Mouse (Mus musculus) kidney, embryonic 16.5 days (tissue): ENCODE data around the gene Olfr1216. TPM values are rescaled to one million over a fixed set of nuclear protein-coding genes. Genes with fewer than 3 reads are reported as not detected.
"Not testable (repeated sequence)": the region's sequence is repeated elsewhere in the genome, so short reads cannot be mapped to it uniquely, and the experiment has no call there.

Source experiments
- ATAC-seq: fragments of 200-750 bp; cut with Nextera tagmentation; 2 replicates; pipeline ENCODE4 v1.8.0; 2017; ENCODE audit warnings: moderate TSS enrichment; ENCODE audit not compliant: low FRiP score, low TSS enrichment
- H3K27ac ChIP-seq: fragments of 300-500 bp; sonication (generic); 2 replicates; pipeline ENCODE4 v1.5.1; 2014; ENCODE audit warnings: low read length
- H3K27me3 ChIP-seq: fragments of 300-500 bp; sonication (generic); 2 replicates; pipeline ENCODE4 v1.6.1; 2014; ENCODE audit warnings: low read length, control low read depth, mixed read lengths; ENCODE audit not compliant: insufficient read depth
- H3K36me3 ChIP-seq: fragments of 300-500 bp; sonication (generic); 2 replicates; pipeline ENCODE4 v1.6.1; 2014; ENCODE audit warnings: low read length, control low read depth, mixed read lengths; ENCODE audit not compliant: insufficient read depth
- H3K4me1 ChIP-seq: fragments of 300-500 bp; sonication (generic); 2 replicates; pipeline ENCODE4 v1.6.1; 2014; ENCODE audit warnings: low read length, control low read depth, mixed read lengths; ENCODE audit not compliant: insufficient read depth
- H3K4me2 ChIP-seq: fragments of 300-500 bp; sonication (generic); replicated peaks from 2 replicates; pipeline ENCODE4 v1.6.1; 2014; ENCODE audit warnings: low read depth, low read length
- H3K4me3 ChIP-seq: fragments of 300-500 bp; sonication (generic); 2 replicates; pipeline ENCODE4 v1.5.1; 2014; ENCODE audit warnings: mild to moderate bottlenecking, low read length
- H3K9ac ChIP-seq: fragments of 300-500 bp; sonication (generic); replicated peaks from 2 replicates; pipeline ENCODE4 v1.6.1; 2014; ENCODE audit warnings: low read length
- H3K9me3 ChIP-seq: fragments of 300-500 bp; sonication (generic); 2 replicates; pipeline ENCODE4 v1.6.1; 2016; ENCODE audit warnings: low read length, control low read depth
- WGBS: fragments of 180-500 bp; shearing (Covaris S2); extraction: QIAGEN DNeasy Blood & Tissue Kit; methylation state at CpG from one replicate; pipeline ENCODE4 v1.1.7; 2014; 5-methylcytosine and 5-hydroxymethylcytosine counted together
- polyA plus RNA-seq: library from polyadenylated mRNA; unstranded; fragments of >200 nt; fragmentation: Nextera tagmentation; extraction: Ambion mirVana; gene quantifications from 2 replicates; pipeline ENCODE4 v1.2.1, GENCODE M21; 2015

Gene Olfr1216
- not detected in 2 replicates for polyA plus RNA-seq

DNA sequence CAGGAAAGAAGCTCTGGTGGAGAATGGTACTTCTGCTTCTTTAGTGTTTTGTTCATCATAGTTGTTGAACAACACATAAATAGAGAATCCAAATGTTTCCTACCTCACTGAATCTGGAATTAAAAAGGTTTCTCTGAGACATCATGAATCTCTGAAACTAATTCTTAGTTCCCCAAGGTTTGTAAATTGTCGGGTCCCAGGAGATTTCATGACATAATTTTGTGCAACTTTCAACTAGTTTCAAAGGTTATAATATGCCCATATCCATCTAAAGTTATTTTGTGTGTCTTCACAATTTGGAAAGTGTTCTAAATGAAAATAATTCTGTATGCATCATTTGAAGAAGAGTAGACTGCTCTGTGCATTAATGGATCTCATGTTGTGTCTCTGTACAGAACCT is at the start of gene Olfr1216:
Olfr1216 (minus strand) TSS at position 101 of the 400 bp plus-strand sequence.
- Histone ChIP-seq H3K4me3 (no peak within 1 kb of the TSS), H3K27me3 (no peaks in the 10 kb centered on the region), H3K4me2 (no peak within 1 kb of the TSS), H3K36me3 (no peaks in the 10 kb centered on the region), H3K4me1 (no peaks in the 10 kb centered on the region), H3K9ac (no peak within 1 kb of the TSS), H3K9me3 (no peaks in the 10 kb centered on the region), H3K27ac (no peak within 1 kb of the TSS)
- no peak for ATAC-seq
- 84% methylated on average over 1 of the region's 1 CpGs for WGBS

- H3K4me3 ChIP-seq: no peak within 1 kb of the TSS
- no peak within 1 kb of the TSS for H3K9ac ChIP-seq
- no peaks in the 10 kb centered on the region for H3K36me3 ChIP-seq
- no peak within 1 kb of the TSS for H3K4me2 ChIP-seq
- no peak within 1 kb of the TSS for H3K27ac ChIP-seq
- no peaks in the 10 kb centered on the region for H3K4me1 ChIP-seq
- ATAC-seq: no peak
- H3K27me3 ChIP-seq: no peaks in the 10 kb centered on the region
- H3K9me3 ChIP-seq: no peaks in the 10 kb centered on the region
Observed at GRCm38 (mm10) chr2:89061087-89061486, 42.9 kb upstream of the Olfr1216 start, which contains the start of gene Olfr1218. TSS of gene Olfr1218 (minus strand) at chr2:89061187.

DNA sequence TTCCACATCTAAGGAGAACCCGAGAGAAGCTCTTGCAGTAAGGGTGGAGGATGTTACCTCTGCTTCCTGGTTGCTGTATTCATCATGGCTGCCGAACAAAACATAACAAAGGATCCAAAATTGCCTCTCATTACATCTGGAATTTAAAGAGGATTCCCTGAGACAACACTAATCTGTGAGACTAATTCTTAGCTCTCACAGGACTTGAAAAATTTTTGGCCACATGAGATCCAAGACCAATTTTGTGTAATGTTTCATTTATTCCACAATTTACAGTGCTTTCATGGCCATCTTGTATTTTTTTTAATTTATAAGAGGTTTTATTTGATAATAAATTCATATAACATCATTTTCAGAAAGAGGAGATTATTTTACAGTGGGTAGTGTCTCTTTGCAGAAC is 13.8 kb upstream of the Olfr1216 start, which contains the start of gene Olfr1217:
Olfr1217 (minus strand) TSS at position 101 of the 400 bp plus-strand sequence.
- Histone ChIP-seq H3K36me3 (no peaks in the 10 kb centered on the region), H3K9ac (no peak within 1 kb of the TSS), H3K4me1 (no peaks in the 10 kb centered on the region), H3K9me3 (no peaks in the 10 kb centered on the region), H3K27ac (no peak within 1 kb of the TSS), H3K4me2 (no peak within 1 kb of the TSS), H3K27me3 (no peaks in the 10 kb centered on the region), H3K4me3 (no peak within 1 kb of the TSS)
- no peak for ATAC-seq
- 68% methylated on average over 2 of the region's 2 CpGs for WGBS

DNA sequence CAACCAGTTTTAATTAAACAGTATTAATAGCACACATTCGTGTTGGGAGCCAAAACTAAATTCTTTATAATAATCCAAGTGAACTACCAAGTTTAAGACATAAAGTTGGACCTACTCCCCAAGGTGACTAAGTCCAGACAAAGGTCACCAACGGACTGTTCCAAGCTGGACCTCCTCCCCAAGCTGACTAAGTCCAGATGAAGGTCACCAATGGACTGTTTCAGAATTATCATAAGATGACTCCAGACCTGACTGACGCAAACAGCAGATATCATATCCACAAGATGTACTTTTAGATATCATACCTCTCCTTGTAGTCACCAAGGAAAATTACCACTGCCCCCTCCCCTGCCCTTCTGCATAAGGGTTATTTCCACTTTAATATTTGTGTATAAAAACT is 3.3 kb upstream of the Olfr1216 start:
- H3K4me1 ChIP-seq, ATAC-seq: not testable (repeated sequence)
- 63% methylated on average over 3 of the region's 3 CpGs for WGBS

GRCm38 (mm10) chr2:89006873-89007272 is 11.3 kb downstream of the Olfr1216 start, which contains the start of gene Olfr1215:
TSS of gene Olfr1215 (minus strand) at chr2:89006973.
- no peak for ATAC-seq
- WGBS: 76% methylated on average over 2 of the region's 2 CpGs
- Histone ChIP-seq H3K27me3 (no peaks in the 10 kb centered on the region), H3K4me1 (no peaks in the 10 kb centered on the region), H3K9ac (no peak within 1 kb of the TSS), H3K27ac (no peak within 1 kb of the TSS), H3K36me3 (no peaks in the 10 kb centered on the region), H3K9me3 (no peaks in the 10 kb centered on the region), H3K4me3 (no peak within 1 kb of the TSS), H3K4me2 (no peak within 1 kb of the TSS)

More for the DNA sequence above, 3.3 kb upstream of the Olfr1216 start:
- H3K9me3 ChIP-seq, H3K4me3 ChIP-seq, H3K27ac ChIP-seq, H3K9ac ChIP-seq, H3K4me2 ChIP-seq, H3K27me3 ChIP-seq, H3K36me3 ChIP-seq: not testable (repeated sequence)

- no peak within 1 kb of the TSS for H3K4me3 ChIP-seq
- H3K4me2 ChIP-seq: no peak within 1 kb of the TSS
- no peak within 1 kb of the TSS for H3K27ac ChIP-seq
- no peaks in the 10 kb centered on the region for H3K4me1 ChIP-seq
- 74% methylated on average over 1 of the region's 1 CpGs for WGBS
- H3K27me3 ChIP-seq: no peaks in the 10 kb centered on the region
- no peak within 1 kb of the TSS for H3K9ac ChIP-seq
- H3K36me3 ChIP-seq: no peaks in the 10 kb centered on the region
- no peaks in the 10 kb centered on the region for H3K9me3 ChIP-seq
- no peak for ATAC-seq
Observed at GRCm38 (mm10) chr2:88992553-88992952, 25.6 kb downstream of the Olfr1216 start, which contains the start of gene Olfr1214. TSS of gene Olfr1214 (minus strand) at chr2:88992653.

GRCm38 (mm10) chr2:88980181-88980580 is 38.0 kb downstream of the Olfr1216 start, which contains the start of gene Gm13762:
TSS of gene Gm13762 (minus strand) at chr2:88980281.
- Histone ChIP-seq H3K36me3 (no peaks in the 10 kb centered on the region), H3K4me1 (no peaks in the 10 kb centered on the region), H3K9ac (no peak within 1 kb of the TSS), H3K9me3 (no peaks in the 10 kb centered on the region), H3K4me3 (no peak within 1 kb of the TSS), H3K4me2 (no peak within 1 kb of the TSS), H3K27ac (no peak within 1 kb of the TSS), H3K27me3 (no peaks in the 10 kb centered on the region)
- 94% methylated on average over 1 of the region's 1 CpGs for WGBS
- ATAC-seq: no peak

Other genes with a start within 250 kb of the Olfr1216 start
- gene Olfr1200, start 247.9 kb downstream of the Olfr1216 start, polyA plus RNA-seq: not detected in 2 replicates
- not detected in 2 replicates for gene Olfr1201, start 225.3 kb downstream of the Olfr1216 start, polyA plus RNA-seq
- not detected in 2 replicates for gene Olfr1202, start 203.8 kb downstream of the Olfr1216 start, polyA plus RNA-seq
- not detected in 2 replicates for gene Olfr1205, start 188.6 kb downstream of the Olfr1216 start, polyA plus RNA-seq
- gene Olfr1204, start 169.0 kb downstream of the Olfr1216 start, polyA plus RNA-seq: not detected in 2 replicates
- gene Olfr1206, start 155.1 kb downstream of the Olfr1216 start, polyA plus RNA-seq: not detected in 2 replicates
- not detected in 2 replicates for gene Olfr1208, start 116.0 kb downstream of the Olfr1216 start, polyA plus RNA-seq
- gene Olfr1209, start 103.2 kb downstream of the Olfr1216 start, polyA plus RNA-seq: not detected in 2 replicates
- gene Olfr1211, start 80.2 kb downstream of the Olfr1216 start, polyA plus RNA-seq: not detected in 2 replicates
- gene Olfr1212, start 64.4 kb downstream of the Olfr1216 start, polyA plus RNA-seq: not detected in 2 replicates
- not detected in 2 replicates for gene Gm13762, start 38.1 kb downstream of the Olfr1216 start, polyA plus RNA-seq
- not detected in 2 replicates for gene Olfr1214, start 25.7 kb downstream of the Olfr1216 start, polyA plus RNA-seq
- gene Olfr1215, start 11.4 kb downstream of the Olfr1216 start, polyA plus RNA-seq: not detected in 2 replicates
- gene Olfr1217, start 13.7 kb upstream of the Olfr1216 start, polyA plus RNA-seq: not detected in 2 replicates
- not detected in 2 replicates for gene Olfr1218, start 42.8 kb upstream of the Olfr1216 start, polyA plus RNA-seq
- gene Olfr1219, start 65.2 kb upstream of the Olfr1216 start, polyA plus RNA-seq: not detected in 2 replicates
- not detected in 2 replicates for gene Olfr1220, start 88.5 kb upstream of the Olfr1216 start, polyA plus RNA-seq
- not detected in 2 replicates for gene Olfr1221, start 98.9 kb upstream of the Olfr1216 start, polyA plus RNA-seq
- not detected in 2 replicates for gene Olfr1222, start 114.7 kb upstream of the Olfr1216 start, polyA plus RNA-seq
- gene Olfr1223, start 133.2 kb upstream of the Olfr1216 start, polyA plus RNA-seq: not detected in 2 replicates
- gene Olfr1224-ps1, start 145.8 kb upstream of the Olfr1216 start, polyA plus RNA-seq: not detected in 2 replicates
- gene Olfr1225, start 156.3 kb upstream of the Olfr1216 start, polyA plus RNA-seq: not detected in 2 replicates
- not detected in 2 replicates for gene Olfr1226, start 181.7 kb upstream of the Olfr1216 start, polyA plus RNA-seq
- not detected in 2 replicates for gene Olfr1228, start 235.7 kb upstream of the Olfr1216 start, polyA plus RNA-seq